Mouse (Mus musculus) cerebellum, adult 2 months (tissue): ENCODE data around the gene Plcl2.

ENCODE experiments used
- CTCF ChIP-seq: fragments of 200-500 bp; IDR thresholded peaks from 2 replicates; pipeline ENCODE4 v1.5.1; 2011; ENCODE audit warnings: low read depth, mild to moderate bottlenecking, control low read depth, low read length, moderate library complexity, borderline replicate concordance; ENCODE audit not compliant: insufficient read depth
- POLR2A ChIP-seq: fragments of 200-500 bp; IDR thresholded peaks from 2 replicates; pipeline ENCODE4 v1.6.1; 2011; ENCODE audit warnings: low read length, control low read depth, borderline replicate concordance; ENCODE audit not compliant: insufficient read depth

DNA sequence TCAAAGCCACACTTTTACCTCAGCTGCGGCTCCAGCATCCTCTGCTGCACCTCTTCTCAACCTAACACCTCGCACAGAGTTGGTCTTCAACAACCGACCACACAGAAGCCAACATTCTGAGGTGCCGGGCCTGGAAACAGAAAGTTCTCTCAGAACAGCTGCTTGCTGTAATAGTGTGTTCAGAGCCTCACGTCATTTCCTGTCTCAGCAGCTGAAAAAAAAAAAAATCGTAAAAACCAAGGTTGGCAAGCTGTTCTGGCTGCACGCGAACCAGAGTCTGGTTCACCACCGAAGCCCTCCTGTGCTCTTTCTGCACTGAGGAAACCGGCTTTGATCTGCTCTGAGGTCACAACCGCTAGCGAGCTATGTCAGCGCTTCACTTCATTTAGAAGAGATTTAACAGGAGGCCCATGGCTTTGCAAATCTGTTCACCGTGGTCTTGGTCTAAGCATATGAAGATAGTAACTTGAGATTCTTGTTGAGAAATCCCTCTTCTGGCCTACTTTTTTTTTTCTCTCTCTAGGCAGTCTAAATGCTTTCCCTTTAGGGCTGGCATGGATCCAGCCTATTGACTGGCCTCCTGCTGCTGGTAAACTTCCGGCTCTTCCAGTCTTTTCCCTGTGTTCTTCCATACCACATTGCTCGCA is 38.6 kb upstream of the Plcl2 start:
- TF ChIP-seq CTCF (no peak), POLR2A (no peak)
